9 mouse cellular contexts compared by ENCODE assay signal in the genomic region with DNA sequence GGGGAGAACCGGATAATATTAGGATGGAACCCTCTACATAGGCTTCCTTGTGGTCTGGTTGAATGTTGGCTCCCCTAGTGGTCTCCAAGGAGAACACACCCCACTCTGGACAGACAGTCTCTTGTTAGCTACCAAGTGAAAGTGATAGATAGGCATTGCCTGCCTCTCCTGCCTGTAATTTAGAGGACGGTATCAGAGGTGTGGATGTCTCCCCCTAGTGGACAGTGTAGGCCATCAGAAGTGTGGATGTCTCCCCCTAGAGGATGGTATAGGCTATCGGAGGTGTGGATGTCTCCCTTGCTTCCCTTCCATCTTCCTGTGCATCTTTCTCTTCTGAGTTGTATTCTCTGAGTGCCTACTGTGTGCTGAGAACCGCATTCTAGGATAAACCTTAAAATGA. TPM values are rescaled to one million over a fixed set of nuclear protein-coding genes. Genes with fewer than 3 reads are reported as not detected.
DNase-seq lines count a peak whose midpoint lies in the region; ATAC-seq and TF ChIP-seq lines count a peak whose summit lies in the region.
"Had no signal": no experiment of that assay in that cellular context is flagged by ENCODE, and none has a peak within 500 bp of the region (broad histone marks: within the 10 kb centered on the region; RNA-seq: fewer than 3 reads in every experiment).

No protein-coding gene starts in this region.

- no peak for TF ChIP-seq POLR2A in cerebellum, adult 2 months (IDR thresholded peaks at IDR 0.05; ENCODE audit: borderline replicate concordance, insufficient read depth, low read length)

- no peak overlapping the region for H3K27ac ChIP-seq in cerebellum, adult 2 months (ENCODE audit: insufficient read depth, low read length)
- H3K27ac ChIP-seq in intestine, embryonic 16.5 days (ENCODE audit: low read length) = no peak overlapping the region
- no peak overlapping the region for H3K27ac ChIP-seq in midbrain, embryonic 14.5 days (replicated peaks; ENCODE audit: low read depth, low read length)
- H3K27ac ChIP-seq: embryonic facial prominence, embryonic 13.5 days had no signal

- peak; percentile 16 to 34 for DNase-seq in urinary bladder, adult 18-20 months (ENCODE audit: low spot score in 2 of 2)
- no peak for DNase-seq in urinary bladder, postnatal 10 days (ENCODE audit: low spot score)
- peak; percentile 49 to 51 for DNase-seq in cerebellum, adult 2 months
- peak; percentile 72 for DNase-seq in left cerebral cortex, postnatal 4 days
- DNase-seq in midbrain, embryonic 14.5 days = peak; percentile 83
- DNase-seq in spleen, postnatal 36 days (ENCODE audit: low spot score in 2 of 2) = peak; percentile 67 to 78

- H3K4me1 ChIP-seq in cerebellum, adult 2 months (ENCODE audit: control insufficient read depth, insufficient read depth, low read length) = no peaks in the 10 kb centered on the region
- H3K4me1 ChIP-seq in intestine, embryonic 16.5 days (ENCODE audit: control insufficient read depth, insufficient read depth, low read length) = no peaks in the 10 kb centered on the region
- H3K4me1 ChIP-seq in midbrain, embryonic 14.5 days (ENCODE audit: control insufficient read depth, insufficient read depth, low read length) = no peaks in the 10 kb centered on the region
- H3K4me1 ChIP-seq: embryonic facial prominence, embryonic 13.5 days had no signal

- peak; percentile 91 for ATAC-seq in frontal cortex, adult (ENCODE audit: low TSS enrichment)
- ATAC-seq in intestine, embryonic 16.5 days = peak; percentile 57
- ATAC-seq in midbrain, embryonic 14.5 days (ENCODE audit: low FRiP score, low TSS enrichment) = no peak; the same call in 1 of the 2 replicates

- no peaks in the 10 kb centered on the region for H3K27me3 ChIP-seq in cerebellum, adult 2 months (ENCODE audit: control insufficient read depth, insufficient read depth, low read length)
- H3K27me3 ChIP-seq in intestine, embryonic 16.5 days (replicated peaks; ENCODE audit: control insufficient read depth, insufficient read depth, low read length) = no peaks in the 10 kb centered on the region
- no peaks in the 10 kb centered on the region for H3K27me3 ChIP-seq in midbrain, embryonic 14.5 days (ENCODE audit: control insufficient read depth, insufficient read depth, low read length)

- TF ChIP-seq CTCF in cerebellum, adult 2 months (IDR thresholded peaks at IDR 0.05; ENCODE audit: borderline replicate concordance, insufficient read depth, low read depth, low read length) = peak; percentile 98

- H3K9ac ChIP-seq in intestine, embryonic 16.5 days (ENCODE audit: low read depth, low read length) = no peak overlapping the region
- no peak overlapping the region for H3K9ac ChIP-seq in midbrain, embryonic 14.5 days (replicated peaks; ENCODE audit: low read length)
- H3K9ac ChIP-seq: embryonic facial prominence, embryonic 13.5 days had no signal

- H3K9me3 ChIP-seq in intestine, embryonic 16.5 days (ENCODE audit: control insufficient read depth, low read length) = no peaks in the 10 kb centered on the region
- H3K9me3 ChIP-seq in midbrain, embryonic 14.5 days (ENCODE audit: control insufficient read depth, low read length) = no peaks in the 10 kb centered on the region

- no peak overlapping the region for H3K4me3 ChIP-seq in cerebellum, adult 2 months (replicated peaks; ENCODE audit: insufficient read depth, low read depth, low read length)
- H3K4me3 ChIP-seq in intestine, embryonic 16.5 days (ENCODE audit: low read length) = no peak overlapping the region
- no peak overlapping the region for H3K4me3 ChIP-seq in midbrain, embryonic 14.5 days (replicated peaks; ENCODE audit: low read depth, low read length)
- H3K4me3 ChIP-seq: embryonic facial prominence, embryonic 13.5 days had no signal

- WGBS in cerebellum, adult 2 months = 11% methylated on average over 4 of the region's 4 CpGs
- 30% methylated on average over 4 of the region's 4 CpGs for WGBS in intestine, embryonic 16.5 days
- 29% methylated on average over 4 of the region's 4 CpGs for WGBS in midbrain, embryonic 14.5 days

- H3K36me3 ChIP-seq in intestine, embryonic 16.5 days (ENCODE audit: control insufficient read depth, insufficient read depth, low read length) = no peaks in the 10 kb centered on the region
- no peaks in the 10 kb centered on the region for H3K36me3 ChIP-seq in midbrain, embryonic 14.5 days (ENCODE audit: control insufficient read depth, insufficient read depth, low read length)
- H3K36me3 ChIP-seq: embryonic facial prominence, embryonic 13.5 days had no signal

- intact Hi-C loops in left cerebral cortex, postnatal 4 days (cut with DNase I) = no loop called here

- H3K4me2 ChIP-seq in intestine, embryonic 16.5 days (ENCODE audit: low read depth, low read length) = no peak overlapping the region
- no peak overlapping the region for H3K4me2 ChIP-seq in midbrain, embryonic 14.5 days (ENCODE audit: low read length)
- H3K4me2 ChIP-seq: embryonic facial prominence, embryonic 13.5 days had no signal

RNA-seq across cellular contexts. Expression of a gene that starts 21.7 kb away (rescaled TPM):
- 98.3 and 101 TPM in 2 replicates for polyA plus RNA-seq in cerebellum, adult 2 months (2012; rRNA removed)
- 415 and 427 TPM in 2 replicates for polyA plus RNA-seq in intestine, embryonic 16.5 days (2015; fragmentation: Nextera tagmentation; extraction: Ambion mirVana)
- 100 to 1,000 TPM; 108 to 115 TPM for total RNA-seq in left cerebral cortex, postnatal 4 days (2021)
- 177 and 184 TPM in 2 replicates for polyA plus RNA-seq in midbrain, embryonic 14.5 days (2014; fragmentation: Nextera tagmentation; extraction: Ambion mirVana)

RNA-seq across cellular contexts. Expression of a gene that starts 32.6 kb away (rescaled TPM):
- polyA plus RNA-seq in cerebellum, adult 2 months (2012; rRNA removed) = 12.2 and 12.7 TPM in 2 replicates
- 1.0 and 1.3 TPM in 2 replicates for polyA plus RNA-seq in intestine, embryonic 16.5 days (2015; fragmentation: Nextera tagmentation; extraction: Ambion mirVana)
- 1 to 10 TPM; 8.5 to 9.3 TPM for total RNA-seq in left cerebral cortex, postnatal 4 days (2021)
- polyA plus RNA-seq in midbrain, embryonic 14.5 days (2014; fragmentation: Nextera tagmentation; extraction: Ambion mirVana) = 2.5 and 2.9 TPM in 2 replicates

RNA-seq across cellular contexts. Expression of a gene that starts 32.6 kb away (rescaled TPM):
- polyA plus RNA-seq in cerebellum, adult 2 months (2012; rRNA removed) = 38.9 and 40.8 TPM in 2 replicates
- 0.50 and 0.54 TPM in 2 replicates for polyA plus RNA-seq in intestine, embryonic 16.5 days (2015; fragmentation: Nextera tagmentation; extraction: Ambion mirVana)
- total RNA-seq in left cerebral cortex, postnatal 4 days (2021) = 10 to 100 TPM; 17.1 to 18.2 TPM
- polyA plus RNA-seq in midbrain, embryonic 14.5 days (2014; fragmentation: Nextera tagmentation; extraction: Ambion mirVana) = 7.7 and 9.4 TPM in 2 replicates

RNA-seq across cellular contexts. Expression of a gene that starts 43.3 kb away (rescaled TPM):
- 404 and 437 TPM in 2 replicates for polyA plus RNA-seq in cerebellum, adult 2 months (2012; rRNA removed)
- polyA plus RNA-seq in intestine, embryonic 16.5 days (2015; fragmentation: Nextera tagmentation; extraction: Ambion mirVana) = 30.7 and 38.9 TPM in 2 replicates
- total RNA-seq in left cerebral cortex, postnatal 4 days (2021) = 100 to 1,000 TPM; 120 to 126 TPM
- 54.1 and 74.7 TPM in 2 replicates for polyA plus RNA-seq in midbrain, embryonic 14.5 days (2014; fragmentation: Nextera tagmentation; extraction: Ambion mirVana)
